In genomic region chr10:81464405-81465264, GRCm38 (mm10) we compare ENCODE assay signal across 8 mouse cellular contexts. TPM values are rescaled to one million over a fixed set of nuclear protein-coding genes. Genes with fewer than 3 reads are reported as not detected.
DNase-seq lines count a peak whose midpoint lies in the region; ATAC-seq and TF ChIP-seq lines count a peak whose summit lies in the region.

No protein-coding gene starts in this region.

- peak overlapping the region; percentile 24 to 25 for H3K4me3 ChIP-seq in heart, embryonic 14.5 days (ENCODE audit: control insufficient read depth in 1 of 2, insufficient read depth in 1 of 2, low read depth in 1 of 2, low read length in 2 of 2)
- peak overlapping the region; percentile 27; the same call in 1 of the 2 replicates for H3K4me3 ChIP-seq in kidney, postnatal 0 days (replicated peaks; ENCODE audit: low read depth, low read length)

- peak; percentile 19 to 21 for DNase-seq in frontal cortex, postnatal 14 days (ENCODE audit: low spot score in 2 of 2)
- DNase-seq in MEL-GATA-1-ER (ENCODE audit: extremely low read depth, low read depth): peak; percentile 72
- DNase-seq in embryo, embryonic 10.5 days (ENCODE audit: low spot score): peak; percentile 80
- peak; percentile 68 for DNase-seq in kidney, postnatal 0 days (ENCODE audit: low spot score)
- DNase-seq in lung, postnatal 10 days: peak; percentile 82
- DNase-seq in right cerebral cortex, postnatal 25 days: peak; percentile 33

- H3K27me3 ChIP-seq in heart, embryonic 14.5 days (ENCODE audit: control insufficient read depth, insufficient read depth, low read length): peaks cover 94% of the 10 kb centered on the region
- H3K27me3 ChIP-seq in kidney, postnatal 0 days (ENCODE audit: insufficient read depth, low read length): peaks cover 36% of the 10 kb centered on the region

- H3K27ac ChIP-seq in heart, embryonic 14.5 days (replicated peaks in 1 of 2; ENCODE audit: control insufficient read depth in 1 of 2, insufficient read depth in 1 of 2, low read depth in 2 of 2, low read length in 2 of 2): no peak overlapping the region
- no peak overlapping the region for H3K27ac ChIP-seq in kidney, postnatal 0 days

- ATAC-seq in frontal cortex, adult (ENCODE audit: low TSS enrichment): no peak
- peak; percentile 38; the same call in 1 of the 2 replicates for ATAC-seq in heart, embryonic 14.5 days (ENCODE audit: insufficient number of reproducible peaks, insufficient read depth, low FRiP score, low read depth)
- peak; percentile 87 for ATAC-seq in kidney, postnatal 0 days (replicated peaks; ENCODE audit: low FRiP score, low read depth)

- TF ChIP-seq CTCF in kidney, postnatal 0 days (IDR thresholded peaks at IDR 0.05; ENCODE audit: low read depth): no peak

- no peak overlapping the region for H3K9ac ChIP-seq in heart, embryonic 14.5 days (ENCODE audit: low read length)
- H3K9ac ChIP-seq in kidney, postnatal 0 days (ENCODE audit: low read depth, low read length): 0 out of 2 replicates have a peak overlapping the region, but pooled peaks have one; percentile 20

- H3K4me2 ChIP-seq in heart, embryonic 14.5 days (ENCODE audit: low read length): peak overlapping the region; percentile 49
- peak overlapping the region; percentile 50 for H3K4me2 ChIP-seq in kidney, postnatal 0 days (ENCODE audit: low read length)

- peaks cover 0 to 10% of the 10 kb centered on the region in 2 experiments; a peak in 3 of 4 replicates for H3K4me1 ChIP-seq in heart, embryonic 14.5 days (ENCODE audit: control insufficient read depth in 2 of 2, insufficient read depth in 2 of 2, low read length in 2 of 2)
- peaks cover 9% of the 10 kb centered on the region for H3K4me1 ChIP-seq in kidney, postnatal 0 days (replicated peaks; ENCODE audit: insufficient read depth, low read length)

- no peaks in the 10 kb centered on the region for H3K36me3 ChIP-seq in heart, embryonic 14.5 days (ENCODE audit: control insufficient read depth, insufficient read depth, low read length)
- no peaks in the 10 kb centered on the region for H3K36me3 ChIP-seq in kidney, postnatal 0 days (ENCODE audit: insufficient read depth, low read length)

- no peaks in the 10 kb centered on the region for H3K9me3 ChIP-seq in heart, embryonic 14.5 days (ENCODE audit: control insufficient read depth, low read length)
- H3K9me3 ChIP-seq in kidney, postnatal 0 days (replicated peaks; ENCODE audit: low read length): no peaks in the 10 kb centered on the region

- 2% methylated on average over 30 of the region's 33 CpGs for WGBS in heart, embryonic 14.5 days
- 4% methylated on average over 33 of the region's 33 CpGs for WGBS in kidney, postnatal 0 days

RNA-seq across cellular contexts. Expression of gene Nfic, which starts 9.2 kb away (rescaled TPM):
- polyA plus RNA-seq in heart, embryonic 14.5 days (2014; fragmentation: Nextera tagmentation; extraction: Ambion mirVana): 45.0 and 47.0 TPM in 2 replicates
- polyA plus RNA-seq in kidney, postnatal 0 days (2015; fragmentation: Nextera tagmentation; extraction: Ambion mirVana): 62.3 and 72.5 TPM in 2 replicates

RNA-seq across cellular contexts. Expression of gene Celf5, which starts 17.9 kb away (rescaled TPM):
- 0.19 TPM in 1 of 2 replicates, not detected in the other for polyA plus RNA-seq in heart, embryonic 14.5 days (2014; fragmentation: Nextera tagmentation; extraction: Ambion mirVana)
- 0.30 and 0.47 TPM in 2 replicates for polyA plus RNA-seq in kidney, postnatal 0 days (2015; fragmentation: Nextera tagmentation; extraction: Ambion mirVana)

RNA-seq across cellular contexts. Expression of gene Ncln, which starts 31.6 kb away (rescaled TPM):
- polyA plus RNA-seq in heart, embryonic 14.5 days (2014; fragmentation: Nextera tagmentation; extraction: Ambion mirVana): 40.7 and 44.6 TPM in 2 replicates
- polyA plus RNA-seq in kidney, postnatal 0 days (2015; fragmentation: Nextera tagmentation; extraction: Ambion mirVana): 56.1 and 63.3 TPM in 2 replicates

RNA-seq across cellular contexts. Expression of gene S1pr4, which starts 35.3 kb away (rescaled TPM):
- polyA plus RNA-seq in heart, embryonic 14.5 days (2014; fragmentation: Nextera tagmentation; extraction: Ambion mirVana): 0.24 and 0.35 TPM in 2 replicates
- polyA plus RNA-seq in kidney, postnatal 0 days (2015; fragmentation: Nextera tagmentation; extraction: Ambion mirVana): 1.7 and 1.8 TPM in 2 replicates

RNA-seq across cellular contexts. Expression of gene Gna15, which starts 59.4 kb away (rescaled TPM):
- polyA plus RNA-seq in heart, embryonic 14.5 days (2014; fragmentation: Nextera tagmentation; extraction: Ambion mirVana): 0.74 and 0.89 TPM in 2 replicates
- polyA plus RNA-seq in kidney, postnatal 0 days (2015; fragmentation: Nextera tagmentation; extraction: Ambion mirVana): 0.80 and 0.92 TPM in 2 replicates

Comparison
In these comparisons a context has a peak if more than half of its experiments do, and no peak if none do; other contexts are left out.
1. DNase-seq: peak in every context shown above with its lines; median percentile 82 in lung, postnatal 10 days; 80 in embryo, embryonic 10.5 days; 72 in MEL-GATA-1-ER; 68 in kidney, postnatal 0 days; 33 in right cerebral cortex, postnatal 25 days; 20 in frontal cortex, postnatal 14 days.